Mouse (Mus musculus) myocyte (in vitro differentiated cells): ENCODE data around the gene Ttc41.

Experiments
- POLR2A ChIP-seq: IDR thresholded peaks from one replicate; pipeline ENCODE4 v1.6.1; 2011; ENCODE audit warnings: low read depth, mild to moderate bottlenecking, control low read depth, moderate library complexity; ENCODE audit not compliant: insufficient read length
- SRF ChIP-seq: IDR thresholded peaks from one replicate; pipeline ENCODE4 v1.6.1; 2011; ENCODE audit warnings: low read depth; ENCODE audit not compliant: control insufficient read depth, insufficient read length

DNA sequence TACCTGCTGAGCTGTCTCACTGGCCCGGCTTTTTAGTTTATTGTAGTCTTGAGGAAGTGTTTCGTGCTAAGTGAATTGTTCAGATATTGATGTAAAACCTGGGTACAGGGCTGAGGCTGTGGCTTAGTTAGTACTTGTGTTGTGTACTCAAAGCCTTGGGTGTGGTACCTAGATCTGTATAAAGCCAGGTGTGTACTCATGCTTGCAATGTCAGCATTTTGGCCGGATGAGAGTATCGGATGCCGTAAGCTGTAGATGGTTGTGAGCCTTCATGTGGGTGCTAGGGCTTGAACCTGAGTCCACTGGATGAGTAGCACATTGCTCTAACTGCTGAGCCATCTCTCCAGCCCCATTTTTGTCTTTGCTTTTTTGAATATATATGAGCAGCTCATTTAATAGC, 80.5 kb downstream of the Ttc41 start:
- TF ChIP-seq SRF = no peak
- TF ChIP-seq POLR2A = no peak
